Mouse (Mus musculus) kidney, adult 9 months (tissue): ENCODE measurements around the gene Zic2.

Source experiments
- DNase-seq: peaks from one replicate; pipeline ENCODE4 v3.0.0; 2022

Zic2 gene

DNA sequence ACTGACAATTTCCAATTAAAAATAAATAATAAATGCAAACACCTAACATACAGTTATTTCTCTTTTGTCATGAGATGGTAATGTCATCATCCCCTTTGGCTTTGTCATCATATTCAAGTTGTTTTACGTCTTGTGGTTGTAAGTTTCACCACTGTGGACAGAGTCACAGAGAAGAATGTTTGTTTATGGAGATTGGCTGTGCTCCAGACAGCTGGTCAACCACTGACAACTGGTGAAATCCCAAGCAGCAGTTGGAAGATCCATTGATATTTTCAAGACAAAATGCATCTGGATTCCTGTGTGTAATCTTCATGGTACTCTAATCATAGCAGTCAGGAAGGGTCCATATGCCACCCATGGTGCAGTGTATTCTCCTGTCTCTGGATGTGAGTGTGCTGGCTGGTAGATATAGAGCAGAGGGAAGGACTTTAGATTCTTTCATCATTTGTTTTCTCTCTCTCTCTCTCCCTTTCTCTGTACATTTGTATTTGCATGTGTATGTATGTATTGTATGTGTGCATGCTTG, 38.3 kb downstream of the Zic2 start:
- no peak for DNase-seq

DNA sequence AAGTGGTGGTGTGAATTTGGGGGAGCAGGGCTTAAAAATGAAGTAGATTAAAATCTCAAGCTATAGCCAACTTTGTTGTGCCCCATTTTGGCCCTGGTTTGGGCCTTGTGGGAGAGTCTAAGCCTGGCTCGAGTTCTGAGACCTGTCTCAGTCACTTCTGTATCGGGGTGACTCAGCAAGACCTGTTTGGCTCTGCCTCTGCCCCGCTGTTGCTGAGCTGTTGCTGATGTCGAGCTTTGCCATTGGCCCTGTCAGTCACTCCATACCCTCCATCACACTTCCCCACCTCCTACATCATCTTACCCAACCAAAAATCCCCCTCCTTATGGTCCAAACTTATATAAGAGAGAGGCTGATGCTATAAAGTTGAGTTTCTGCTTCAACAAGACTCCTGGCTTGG, 53.2 kb downstream of the Zic2 start:
- no peak for DNase-seq
